Mouse (Mus musculus) cerebellum, postnatal 14 days (tissue): ENCODE data around the gene Pbx3.

Experiments used
- DNase-seq, 2 experiments: peaks; one replicate each; pipeline ENCODE4 v3.0.0; 2021; ENCODE audit warnings: mixed read lengths in 2 of 2

The Pbx3 gene

GRCm38 (mm10) chr2:34219150-34219549, 153.8 kb downstream of the Pbx3 start:
- no peak for DNase-seq

GRCm38 (mm10) chr2:34217596-34217995, 155.3 kb downstream of the Pbx3 start:
- no peak for DNase-seq

- DNase-seq = no peak
Measured at GRCm38 (mm10) chr2:34215496-34215895, 157.4 kb downstream of the Pbx3 start.

- no peak for DNase-seq
Measured at GRCm38 (mm10) chr2:34212418-34212817, 160.5 kb downstream of the Pbx3 start.

- DNase-seq = no peak
Measured at GRCm38 (mm10) chr2:34204797-34205196, 168.1 kb downstream of the Pbx3 start.

GRCm38 (mm10) chr2:34204325-34204724, 168.6 kb downstream of the Pbx3 start:
- DNase-seq = no peak

- DNase-seq = no peak
Measured at GRCm38 (mm10) chr2:34193870-34194820, 178.8 kb downstream of the Pbx3 start.

- DNase-seq = peak; percentile 65 to 83
Measured at GRCm38 (mm10) chr2:34193276-34193675, 179.7 kb downstream of the Pbx3 start.

- no peak for DNase-seq
Measured at GRCm38 (mm10) chr2:34187366-34187765, 185.6 kb downstream of the Pbx3 start.

- no peak for DNase-seq
Measured at GRCm38 (mm10) chr2:34181600-34181999, 191.3 kb downstream of the Pbx3 start.

- DNase-seq = peak; percentile 41 to 53
Measured at GRCm38 (mm10) chr2:34179299-34179698, 193.6 kb downstream of the Pbx3 start.

- DNase-seq = no peak
Measured at GRCm38 (mm10) chr2:34178653-34179052, 194.3 kb downstream of the Pbx3 start.

GRCm38 (mm10) chr2:34170424-34170823, 202.5 kb downstream of the Pbx3 start:
- no peak for DNase-seq

GRCm38 (mm10) chr2:34169626-34170025, 203.3 kb downstream of the Pbx3 start:
- DNase-seq = no peak

- DNase-seq = no peak
Measured at GRCm38 (mm10) chr2:34168191-34168590, 204.8 kb downstream of the Pbx3 start.

GRCm38 (mm10) chr2:34162484-34162883, 210.5 kb downstream of the Pbx3 start:
- no peak for DNase-seq

GRCm38 (mm10) chr2:34157746-34158145, 215.2 kb downstream of the Pbx3 start:
- DNase-seq = peak; percentile 16 to 23

- no peak for DNase-seq
Measured at GRCm38 (mm10) chr2:34154833-34155232, 218.1 kb downstream of the Pbx3 start.

- DNase-seq = no peak
Measured at GRCm38 (mm10) chr2:34153336-34153735, 219.6 kb downstream of the Pbx3 start.

- no peak for DNase-seq
Measured at GRCm38 (mm10) chr2:34150560-34150959, 222.4 kb downstream of the Pbx3 start.

- DNase-seq = no peak
Measured at GRCm38 (mm10) chr2:34148214-34148613, 224.7 kb downstream of the Pbx3 start.

- DNase-seq = peak in 1 of 2 experiments; percentile 20
Measured at GRCm38 (mm10) chr2:34147476-34147875, 225.5 kb downstream of the Pbx3 start.

GRCm38 (mm10) chr2:34147036-34147435, 225.9 kb downstream of the Pbx3 start:
- DNase-seq = peak; percentile 81 to 83

- DNase-seq = peak in 1 of 2 experiments; percentile 11
Measured at GRCm38 (mm10) chr2:34146431-34146830, 226.5 kb downstream of the Pbx3 start.
